Mouse (Mus musculus) CH12.LX (cell line): ENCODE results near the gene Lsp1. TPM values are rescaled to one million over a fixed set of nuclear protein-coding genes. Genes with fewer than 3 reads are reported as not detected.

Experiments used
- DNase-seq: peaks from one replicate; pipeline ENCODE4 v3.0.0-alpha.2; 2013; ENCODE audit errors: extremely low read depth
- H3K27ac ChIP-seq: 2 replicates; pipeline ENCODE4 v1.5.1; 2012; ENCODE audit warnings: low read depth, mild to moderate bottlenecking, control low read depth, moderate library complexity; ENCODE audit not compliant: insufficient read depth
- H3K27me3 ChIP-seq: replicated peaks from 2 replicates; pipeline ENCODE3; 2012; ENCODE audit warnings: inconsistent platforms
- H3K36me3 ChIP-seq, 2 experiments: replicated peaks in 1 of 2; 2 replicates each; pipeline versions ENCODE3 to v1.6.1; 2012; ENCODE audit warnings: inconsistent platforms in 1 of 2, low read length in 1 of 2, mild to moderate bottlenecking in 1 of 2, mixed read lengths in 1 of 2, moderate library complexity in 1 of 2; ENCODE audit not compliant: control insufficient read depth in 1 of 2, insufficient read depth in 1 of 2
- H3K4me1 ChIP-seq, 2 experiments: 2 replicates each; pipeline ENCODE4 v1.6.1; 2012; ENCODE audit warnings: inconsistent platforms in 1 of 2, moderate library complexity in 1 of 2; ENCODE audit not compliant: insufficient read depth in 2 of 2, control insufficient read depth in 1 of 2
- H3K4me2 ChIP-seq: 2 replicates; pipeline ENCODE4 v1.6.1; 2012; ENCODE audit warnings: low read depth, mild to moderate bottlenecking, control low read depth; ENCODE audit not compliant: poor library complexity, insufficient read depth, severe bottlenecking
- H3K4me3 ChIP-seq, 3 experiments: fragments of 150-350 bp in 1 of 3; sonication (generic) in 1 of 3; replicated peaks in 1 of 3; 2 replicates each; pipeline versions ENCODE3 to v1.5.1; 2011 to 2012; ENCODE audit warnings: low read depth in 2 of 3, low read length in 2 of 3, mild to moderate bottlenecking in 2 of 3, moderate library complexity in 2 of 3, control low read depth in 1 of 3, improper control_type of control experiment in 1 of 3, inconsistent platforms in 1 of 3, mixed read lengths in 1 of 3; ENCODE audit not compliant: poor library complexity in 1 of 3
- H3K79me2 ChIP-seq: replicated peaks from 2 replicates; pipeline ENCODE4 v1.6.1; 2012; ENCODE audit warnings: mild to moderate bottlenecking, moderate library complexity; ENCODE audit not compliant: control insufficient read depth, poor library complexity, insufficient read depth, severe bottlenecking; ENCODE audit errors: extremely low read depth
- H3K9ac ChIP-seq: 2 replicates; pipeline ENCODE4 v1.6.1; 2012; ENCODE audit warnings: low read depth, mild to moderate bottlenecking, control low read depth, moderate library complexity; ENCODE audit not compliant: insufficient read depth
- H3K9me3 ChIP-seq: replicated peaks from 2 replicates; pipeline ENCODE3; 2012; ENCODE audit warnings: low read length, inconsistent platforms, mixed read lengths
- BHLHE40 ChIP-seq: IDR thresholded peaks from 2 replicates; pipeline ENCODE4 v1.6.1; 2011; ENCODE audit warnings: mild to moderate bottlenecking, low read depth, low read length, improper control_type of control experiment
- CTCF ChIP-seq, 2 experiments: IDR thresholded peaks in 1 of 2; conservative IDR thresholded peaks in 1 of 2; 2 replicates each; pipeline ENCODE4 v1.5.1; 2011 to 2012; ENCODE audit warnings: low read depth in 2 of 2, low read length in 2 of 2, improper control_type of control experiment in 1 of 2, inconsistent platforms in 1 of 2, mild to moderate bottlenecking in 1 of 2, moderate library complexity in 1 of 2
- ELF1 ChIP-seq: IDR thresholded peaks from 2 replicates; pipeline ENCODE4 v1.6.1; 2014; ENCODE audit warnings: low read depth, mild to moderate bottlenecking, inconsistent platforms, low read length, improper control_type of control experiment
- HCFC1 ChIP-seq: IDR thresholded peaks from 2 replicates; pipeline ENCODE4 v1.6.1; 2012; ENCODE audit warnings: low read depth, mild to moderate bottlenecking, inconsistent platforms, low read length, improper control_type of control experiment
- JUN ChIP-seq: IDR thresholded peaks from 2 replicates; pipeline ENCODE4 v1.6.1; 2011; ENCODE audit warnings: low read depth, mild to moderate bottlenecking, low read length, improper control_type of control experiment, moderate library complexity; ENCODE audit not compliant: insufficient read depth
- KAT2A ChIP-seq: IDR thresholded peaks from 2 replicates; pipeline ENCODE4 v1.6.1; 2012; ENCODE audit warnings: low read length, improper control_type of control experiment, inconsistent platforms; ENCODE audit not compliant: insufficient replicate concordance
- MXI1 ChIP-seq: IDR thresholded peaks from 2 replicates; pipeline ENCODE4 v1.6.1; 2011; ENCODE audit warnings: mild to moderate bottlenecking, low read depth, low read length, improper control_type of control experiment
- PAX5 ChIP-seq: IDR thresholded peaks from 2 replicates; pipeline ENCODE4 v1.6.1; 2012; ENCODE audit warnings: low read length, inconsistent platforms, mixed read lengths
- RAD21 ChIP-seq: IDR thresholded peaks from 2 replicates; pipeline ENCODE4 v1.6.1; 2011; ENCODE audit warnings: low read depth, mild to moderate bottlenecking, low read length, improper control_type of control experiment, moderate library complexity
- SIN3A ChIP-seq: IDR thresholded peaks from 2 replicates; pipeline ENCODE4 v1.6.1; 2012; ENCODE audit warnings: low read length, improper control_type of control experiment, inconsistent platforms
- UBTF ChIP-seq: IDR thresholded peaks from 2 replicates; pipeline ENCODE4 v1.6.1; 2012; ENCODE audit warnings: low read depth, mild to moderate bottlenecking, inconsistent platforms, low read length, improper control_type of control experiment, moderate library complexity
- USF1 ChIP-seq: IDR thresholded peaks from 2 replicates; pipeline ENCODE4 v1.6.1; 2014; ENCODE audit warnings: low read depth, mild to moderate bottlenecking, inconsistent platforms, low read length, improper control_type of control experiment
- USF2 ChIP-seq: conservative IDR thresholded peaks from 2 replicates; pipeline ENCODE4 v1.6.1; 2011; ENCODE audit warnings: low read depth, low read length, improper control_type of control experiment
- ZC3H11A ChIP-seq: IDR thresholded peaks from 2 replicates; pipeline ENCODE4 v1.6.1; 2012; ENCODE audit warnings: low read depth, mild to moderate bottlenecking, inconsistent platforms, low read length, improper control_type of control experiment
- ZNF384 ChIP-seq: IDR thresholded peaks from 2 replicates; pipeline ENCODE4 v1.6.1; 2012; ENCODE audit warnings: low read depth, low read length, improper control_type of control experiment, inconsistent platforms
- dilution Hi-C: fragments of 300-500 bp; cut with MboI; formaldehyde crosslinking; loops from 2 replicates; pipeline ENCODE4 v1.14.3; 2020; ENCODE audit warnings: low sequenced_read_pairs; ENCODE audit not compliant: extremely low pct_unique_long_range_greater_than_20kb, extremely low pct_ligation_motif_present
- in situ Hi-C: fragments of 300-500 bp; cut with MboI; formaldehyde crosslinking; loops from 3 replicates; pipeline ENCODE4 v1.14.3; 2019; ENCODE audit warnings: low sequenced_read_pairs, low pct_ligation_motif_present, low pct_unique_long_range_greater_than_20kb, mixed read lengths
- polyA plus RNA-seq: library from polyadenylated mRNA; unstranded; fragments of >175 nt; gene quantifications from 2 replicates; pipeline ENCODE4 v1.2.1, GENCODE M21; 2012; ENCODE audit warnings: low read depth; ENCODE audit not compliant: insufficient read length
- total RNA-seq, 2 experiments: library from RNA; depleted of rRNA; stranded (reverse); fragments of 300-350 nt in 1 of 2; fragments of >200 nt in 1 of 2; gene quantifications; 2 replicates each; pipeline ENCODE4 v1.2.3; 2012 to 2014

Lsp1 gene
- total and polyA plus RNA-seq, 3 experiments, result 364 to 715 (median 367) TPM

- DNase-seq, result no peak
- TF ChIP-seq KAT2A, result no peak
- no peak for TF ChIP-seq USF2
- TF ChIP-seq HCFC1, result no peak
- TF ChIP-seq SIN3A, result no peak
- TF ChIP-seq ELF1, result no peak
- no peak for TF ChIP-seq PAX5
- no peak for TF ChIP-seq USF1
- TF ChIP-seq RAD21, result no peak
- no peaks in the 10 kb centered on the region for H3K9me3 ChIP-seq
- peaks cover 54 to 100% of the 10 kb centered on the region in 2 experiments for H3K36me3 ChIP-seq
- dilution Hi-C loops, result no loop called here
- H3K27ac ChIP-seq, result no peak overlapping the region
- no peak overlapping the region for H3K9ac ChIP-seq
- H3K4me3 ChIP-seq, result no peak overlapping the region
- H3K79me2 ChIP-seq, result peaks cover 15% of the 10 kb centered on the region
- H3K4me1 ChIP-seq, result peaks cover 0 to 69% of the 10 kb centered on the region in 2 experiments; a peak in 2 of 4 replicates
- no peaks in the 10 kb centered on the region for H3K27me3 ChIP-seq
- in situ Hi-C loops, result no loop called here
- H3K4me2 ChIP-seq, result no peak overlapping the region
These were observed 18.7 kb downstream of the Lsp1 start for GRCm38 (mm10) chr7:142479307-142479706.

DNA sequence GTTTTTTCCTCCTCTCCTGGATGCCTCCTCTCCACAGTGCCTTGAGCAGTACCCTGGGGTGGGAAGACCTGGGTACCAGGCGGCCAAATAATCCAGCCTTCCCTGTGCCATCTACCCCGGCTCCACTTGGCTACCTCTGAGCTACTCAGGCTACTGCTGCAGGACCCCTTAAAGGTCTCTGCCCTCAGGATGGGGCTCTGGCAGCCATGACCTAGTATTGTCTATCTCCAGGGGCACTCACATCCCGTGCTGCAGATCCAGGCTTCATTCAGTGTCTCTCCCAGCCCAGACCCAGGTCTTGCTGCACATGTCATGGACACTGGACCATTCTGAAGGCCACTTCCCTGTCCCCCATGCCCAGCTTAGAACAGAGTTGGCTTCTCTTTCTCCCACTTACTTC, 19.3 kb downstream of the Lsp1 start:
- Histone ChIP-seq H3K9me3 (no peaks in the 10 kb centered on the region), H3K4me3 (no peak overlapping the region), H3K9ac (no peak overlapping the region), H3K4me2 (no peak overlapping the region), H3K4me1 (peaks cover 0 to 64% of the 10 kb centered on the region in 2 experiments; a peak in 2 of 4 replicates), H3K36me3 (peaks cover 57 to 100% of the 10 kb centered on the region in 2 experiments), H3K79me2 (peaks cover 11% of the 10 kb centered on the region), H3K27me3 (no peaks in the 10 kb centered on the region), H3K27ac (no peak overlapping the region)
- DNase-seq, result no peak
- no peak for TF ChIP-seq BHLHE40
- TF ChIP-seq KAT2A, result no peak
- no peak for TF ChIP-seq ZNF384
- no peak for TF ChIP-seq ZC3H11A
- no peak for TF ChIP-seq CTCF (conservative IDR thresholded peaks at IDR 0.05 in 1 of 2, IDR thresholded peaks at IDR 0.05 in 1 of 2; ENCODE audit: low read depth in 2 of 2, low read length in 2 of 2)
- no peak for TF ChIP-seq JUN
- TF ChIP-seq USF1, result no peak
- in situ Hi-C loops, result no loop called here
- dilution Hi-C loops, result no loop called here

DNA sequence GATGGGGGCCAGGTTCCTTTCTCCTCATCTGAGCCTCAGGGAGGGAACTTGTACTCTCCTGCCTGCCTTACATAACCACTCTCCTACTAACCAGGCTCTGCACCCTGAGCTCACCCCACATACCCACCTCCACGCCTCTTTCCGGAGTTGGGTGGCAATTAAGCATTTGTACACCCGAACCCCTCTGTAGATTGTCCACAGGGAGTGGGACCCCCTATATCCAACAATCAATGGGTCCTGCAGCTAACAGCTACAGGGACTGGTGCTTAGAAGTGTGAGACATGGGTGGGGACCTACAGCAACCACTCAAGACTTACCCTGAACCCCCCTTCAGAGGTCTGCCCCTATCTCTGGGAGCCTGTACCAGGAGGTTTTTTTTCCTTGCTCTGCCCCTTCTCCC, 20.1 kb downstream of the Lsp1 start:
- Histone ChIP-seq H3K27me3 (no peaks in the 10 kb centered on the region), H3K9me3 (no peaks in the 10 kb centered on the region), H3K27ac (no peak overlapping the region), H3K4me3 (no peak overlapping the region), H3K4me2 (no peak overlapping the region), H3K36me3 (peaks cover 57 to 100% of the 10 kb centered on the region in 2 experiments), H3K4me1 (peaks cover 0 to 61% of the 10 kb centered on the region in 2 experiments; a peak in 2 of 4 replicates), H3K9ac (no peak overlapping the region), H3K79me2 (peaks cover 6% of the 10 kb centered on the region)
- dilution Hi-C loops, result no loop called here
- DNase-seq, result no peak
- in situ Hi-C loops, result no loop called here
- TF ChIP-seq KAT2A, result no peak
- no peak for TF ChIP-seq UBTF
- TF ChIP-seq MXI1, result no peak
